Mouse (Mus musculus): ENCODE data around the gene Robo4. TPM values are rescaled to one million over a fixed set of nuclear protein-coding genes. Genes with fewer than 3 reads are reported as not detected.

Robo4 gene
- total RNA-seq (2021), result 1 to 10 TPM; 7.6 to 7.8 TPM

DNA sequence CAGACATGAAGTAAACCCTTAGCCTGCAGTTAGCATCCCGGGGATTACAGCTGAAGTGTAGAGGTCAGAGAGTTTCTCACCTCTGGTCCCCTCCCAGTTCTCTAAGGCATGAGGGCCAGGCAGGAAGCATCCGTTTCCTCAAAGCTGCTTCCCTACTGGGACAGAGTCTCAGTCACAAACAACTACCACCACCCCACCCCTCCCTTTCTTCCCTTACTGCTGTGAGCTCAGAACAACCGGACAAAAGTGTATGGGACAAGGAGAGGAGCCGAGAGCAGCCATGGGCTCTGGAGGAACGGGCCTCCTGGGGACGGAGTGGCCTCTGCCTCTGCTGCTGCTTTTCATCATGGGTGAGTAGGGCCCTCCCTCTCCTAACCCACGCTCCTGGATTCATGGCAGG lies at the start of gene Robo4:
TSS of gene Robo4 (plus strand) at position 96 of the 400 bp plus-strand sequence.
- intact Hi-C loops (cut with DNase I), result no loop called here

DNA sequence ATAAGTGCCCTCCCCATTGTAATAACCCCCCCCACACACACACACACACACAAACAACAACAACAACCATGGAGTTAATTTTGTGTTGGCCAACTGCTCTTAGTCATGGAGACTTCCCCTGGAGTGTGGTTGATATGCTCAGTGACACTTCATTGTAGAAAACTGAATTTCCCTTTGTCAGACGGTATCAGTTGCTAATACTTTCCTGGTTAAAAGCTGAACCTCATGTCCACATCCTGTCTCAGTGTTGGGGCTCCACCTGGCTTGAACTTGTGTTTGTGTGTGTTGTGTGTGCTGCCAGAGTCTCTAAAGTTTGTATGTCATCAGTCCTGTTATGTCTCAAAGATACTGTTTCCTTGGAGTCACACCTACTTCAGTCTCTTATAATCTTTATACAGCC lies 47.2 kb upstream of the Robo4 start:
- intact Hi-C loops (cut with DNase I), result no loop called here
- no peak for DNase-seq (ENCODE audit: low spot score in 2 of 2)

More for the DNA sequence above, at the start of gene Robo4:
- DNase-seq (ENCODE audit: low spot score in 2 of 2), result no peak

DNA sequence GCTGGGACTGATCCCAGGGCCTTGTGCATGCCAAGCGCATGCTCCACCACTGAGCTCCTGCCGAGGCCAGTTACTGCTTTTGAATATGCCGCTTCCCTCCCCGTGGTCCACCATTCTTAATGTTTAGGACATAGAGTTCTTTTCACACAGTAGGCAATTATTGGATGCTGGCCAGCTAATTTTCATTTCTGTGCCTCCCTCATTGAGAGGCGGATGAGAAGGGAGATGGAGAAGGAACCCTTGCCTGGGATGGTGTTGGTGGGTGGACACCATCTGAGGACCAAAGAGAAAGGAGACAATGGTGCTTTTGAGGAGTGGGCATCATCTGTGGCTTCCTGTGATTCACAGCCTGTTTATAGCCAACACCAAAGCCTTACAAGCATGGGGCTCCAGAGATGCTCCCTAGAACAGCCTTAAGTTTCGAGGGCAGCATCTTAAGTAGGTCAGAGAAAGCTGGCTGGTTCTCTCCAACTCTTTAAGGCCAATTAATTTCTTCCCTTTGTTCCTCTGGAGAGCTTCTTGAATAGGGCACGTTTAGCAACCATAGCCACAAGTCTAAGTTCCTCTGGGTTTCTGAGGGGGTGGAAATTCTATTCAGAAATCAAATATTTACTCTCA lies 42.9 kb upstream of the Robo4 start:
- no peak for DNase-seq (ENCODE audit: low spot score in 2 of 2)
- intact Hi-C loops (cut with DNase I), result no loop called here

DNA sequence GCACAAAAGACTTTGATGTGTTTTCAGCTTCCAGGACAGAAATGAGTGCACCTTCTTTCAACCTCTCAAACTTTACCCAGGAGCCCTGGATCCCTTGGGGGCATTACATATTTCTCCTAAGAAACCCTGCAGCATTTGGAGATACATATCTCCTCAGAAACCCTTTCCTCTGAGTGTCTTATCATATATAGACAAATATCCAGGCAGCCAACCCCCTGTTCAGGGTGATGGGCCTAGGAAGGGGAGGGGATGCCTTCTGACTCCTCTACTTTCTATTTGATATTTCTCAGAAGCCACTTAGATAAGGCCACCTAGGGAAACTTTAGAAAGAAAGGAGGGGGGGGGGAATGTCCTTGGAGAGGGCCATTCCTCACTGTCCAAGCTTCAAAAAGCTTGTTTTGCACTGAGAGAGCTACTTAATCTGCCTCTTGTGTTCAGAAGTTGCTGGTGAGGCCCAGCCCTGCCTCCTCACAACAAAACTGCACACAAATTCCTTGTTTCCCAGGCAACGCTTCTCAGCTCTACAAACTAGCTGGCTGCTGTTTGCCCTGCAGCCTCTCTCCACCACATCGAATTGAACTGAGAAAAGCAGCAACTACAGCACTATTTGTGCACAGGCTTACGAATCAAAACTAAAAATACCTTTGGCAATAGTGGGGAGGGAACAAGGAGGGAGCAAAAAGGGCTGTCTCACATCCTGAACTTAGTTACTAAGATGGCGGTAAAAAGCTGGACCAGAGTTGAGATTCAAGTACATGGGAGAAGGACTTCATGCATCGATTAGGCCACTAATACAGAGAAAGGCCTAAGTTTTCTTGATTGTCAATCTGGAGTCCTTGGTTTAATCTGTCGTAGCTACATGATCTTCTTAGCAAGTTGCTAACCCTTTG lies 42.1 kb upstream of the Robo4 start:
- peak; percentile 65 to 70 for DNase-seq (ENCODE audit: low spot score in 2 of 2)
- intact Hi-C loops (cut with DNase I), result no loop called here

DNA sequence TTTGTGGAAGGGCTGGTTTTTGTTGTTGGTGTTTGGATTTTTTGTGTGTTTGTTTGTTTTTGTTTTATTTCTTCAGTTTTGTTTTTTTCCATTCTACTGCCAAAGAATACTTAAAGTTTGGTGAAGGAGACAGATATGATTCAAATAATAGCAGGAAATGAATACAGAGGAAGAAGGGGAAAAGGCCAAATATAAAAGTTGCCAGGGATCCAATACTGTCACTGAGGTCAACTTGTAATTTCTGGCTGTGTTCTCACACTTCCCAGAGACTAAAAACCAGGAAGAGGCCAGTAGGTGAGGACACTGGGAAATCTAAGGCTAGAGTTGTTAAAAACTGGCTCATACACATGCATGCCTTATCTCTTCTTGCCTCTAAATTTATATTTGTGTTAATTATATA lies 39.6 kb upstream of the Robo4 start:
- intact Hi-C loops (cut with DNase I), result no loop called here
- DNase-seq (ENCODE audit: low spot score in 2 of 2), result no peak

DNA sequence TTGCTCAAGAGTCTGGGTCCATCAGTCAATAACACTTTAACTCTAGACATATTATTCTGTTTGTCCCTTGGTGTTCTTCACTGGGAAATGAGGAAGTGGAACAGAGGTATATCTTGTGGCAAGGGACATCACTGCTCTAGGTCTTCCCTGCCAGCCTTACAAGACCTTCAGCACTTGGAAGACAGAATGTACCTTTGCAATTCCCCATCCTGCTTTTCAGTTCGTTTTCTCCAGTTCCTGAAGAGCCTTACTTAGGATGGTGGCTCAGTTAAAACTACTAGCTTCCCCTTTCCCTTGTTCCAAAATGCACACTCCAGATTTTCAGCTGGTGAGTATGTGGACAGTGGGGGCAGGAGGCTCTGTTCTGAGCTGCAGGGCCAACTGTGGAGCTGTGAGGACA lies 38.8 kb upstream of the Robo4 start:
- intact Hi-C loops (cut with DNase I), result no loop called here
- DNase-seq (ENCODE audit: low spot score in 2 of 2), result no peak

DNA sequence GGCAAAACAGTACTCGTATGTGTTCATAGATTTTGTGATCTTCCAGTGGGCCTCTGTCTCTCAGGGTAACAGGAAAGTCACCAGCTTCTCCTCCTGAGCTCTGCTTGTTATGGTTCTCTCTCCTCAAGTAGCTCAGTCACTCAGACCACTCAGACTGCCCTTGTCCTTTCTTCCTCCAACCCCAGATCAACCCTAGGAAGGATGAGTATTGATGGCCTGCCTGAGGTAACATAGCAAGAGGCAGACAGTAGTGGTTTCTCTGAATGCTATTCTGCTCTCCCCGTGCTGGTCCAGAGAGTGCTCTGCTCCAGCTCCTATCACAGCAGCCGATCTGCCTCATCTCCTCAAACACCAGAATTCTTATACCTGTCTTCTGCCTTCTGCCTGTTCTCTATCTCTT lies 38.1 kb upstream of the Robo4 start:
- intact Hi-C loops (cut with DNase I), result no loop called here
- DNase-seq (ENCODE audit: low spot score in 2 of 2), result no peak

DNA sequence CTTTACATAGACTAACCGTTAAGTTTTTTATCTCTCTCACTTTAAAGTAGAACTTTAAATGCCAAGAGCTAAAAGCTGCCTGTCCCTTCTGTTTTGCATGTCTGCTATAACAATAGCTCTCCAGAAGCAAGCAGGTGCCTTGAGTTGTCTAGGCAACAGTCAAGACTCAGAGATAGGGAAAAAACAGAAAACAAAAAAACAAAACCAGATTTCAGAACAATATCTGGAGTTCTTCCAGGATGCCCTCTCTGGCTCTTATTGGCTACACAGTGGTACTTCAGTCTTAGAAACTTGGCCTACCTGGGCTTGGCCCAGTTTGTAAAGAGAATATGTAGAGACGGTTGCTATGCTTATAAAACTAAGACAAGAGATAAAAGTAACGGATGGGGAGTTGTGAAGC lies 37.3 kb upstream of the Robo4 start:
- DNase-seq (ENCODE audit: low spot score in 2 of 2), result no peak
- intact Hi-C loops (cut with DNase I), result no loop called here

DNA sequence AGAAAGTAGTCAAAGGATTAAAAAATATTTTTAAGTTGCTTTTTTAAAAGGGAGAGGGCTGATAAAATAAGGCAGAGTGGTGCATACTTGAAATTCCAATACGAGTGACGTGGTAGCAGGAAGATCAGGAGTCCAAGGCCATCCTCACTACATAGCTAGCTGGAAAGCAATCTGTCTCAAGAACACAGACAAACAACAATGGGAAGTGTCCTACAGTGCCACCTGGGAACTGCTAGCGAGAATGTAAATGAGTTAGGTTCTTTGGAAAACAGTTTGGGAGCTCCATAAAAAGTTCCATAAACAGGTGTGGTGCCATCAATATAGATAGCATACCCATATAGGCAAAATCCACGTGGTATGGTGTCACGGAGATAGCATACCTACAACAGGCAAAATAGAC lies 36.0 kb upstream of the Robo4 start:
- DNase-seq (ENCODE audit: low spot score in 2 of 2), result no peak
- intact Hi-C loops (cut with DNase I), result no loop called here

DNA sequence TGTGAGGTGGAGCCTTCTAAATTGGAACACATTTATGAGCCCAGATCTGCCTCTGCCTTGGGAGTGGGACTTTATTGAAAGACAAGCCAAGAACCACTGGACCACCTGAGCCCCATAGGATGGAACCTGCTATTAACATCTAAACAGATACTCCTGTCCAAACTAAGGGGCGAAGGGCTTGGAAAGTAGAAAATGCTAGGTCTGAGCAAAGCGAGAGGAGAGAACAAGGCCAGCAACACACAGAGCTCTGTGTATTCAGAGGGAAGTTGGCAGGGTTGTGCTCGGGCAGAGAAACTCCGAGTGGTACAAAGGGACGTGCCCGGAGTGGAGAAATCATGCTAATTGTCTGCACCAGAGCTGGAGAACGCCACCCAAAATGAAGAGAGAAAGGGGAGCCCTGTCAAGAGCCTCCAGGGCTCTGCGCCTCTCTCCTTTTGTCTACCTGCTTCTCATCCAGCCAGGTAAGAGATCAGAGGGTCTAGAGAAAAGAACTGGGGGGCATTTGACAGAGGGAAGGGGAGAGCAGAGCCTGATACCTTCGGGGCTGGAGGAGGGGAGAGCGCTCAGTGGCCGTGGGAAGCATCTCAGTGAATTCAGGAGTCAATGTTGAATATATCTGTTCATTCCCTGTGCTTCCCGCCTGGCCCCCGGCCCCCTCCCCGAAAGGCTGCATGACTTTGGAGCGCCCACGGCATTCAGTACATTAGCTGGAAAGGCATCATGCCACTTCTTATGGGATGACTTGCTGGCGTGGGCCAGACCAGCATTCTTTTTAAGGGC lies 34.2 kb upstream of the Robo4 start, which contains the start of gene Hepacam:
TSS of gene Hepacam (plus strand) at position 51 of the 780 bp plus-strand sequence.
- no peak for DNase-seq (ENCODE audit: low spot score in 2 of 2)
- intact Hi-C loops (cut with DNase I), result no loop called here

DNA sequence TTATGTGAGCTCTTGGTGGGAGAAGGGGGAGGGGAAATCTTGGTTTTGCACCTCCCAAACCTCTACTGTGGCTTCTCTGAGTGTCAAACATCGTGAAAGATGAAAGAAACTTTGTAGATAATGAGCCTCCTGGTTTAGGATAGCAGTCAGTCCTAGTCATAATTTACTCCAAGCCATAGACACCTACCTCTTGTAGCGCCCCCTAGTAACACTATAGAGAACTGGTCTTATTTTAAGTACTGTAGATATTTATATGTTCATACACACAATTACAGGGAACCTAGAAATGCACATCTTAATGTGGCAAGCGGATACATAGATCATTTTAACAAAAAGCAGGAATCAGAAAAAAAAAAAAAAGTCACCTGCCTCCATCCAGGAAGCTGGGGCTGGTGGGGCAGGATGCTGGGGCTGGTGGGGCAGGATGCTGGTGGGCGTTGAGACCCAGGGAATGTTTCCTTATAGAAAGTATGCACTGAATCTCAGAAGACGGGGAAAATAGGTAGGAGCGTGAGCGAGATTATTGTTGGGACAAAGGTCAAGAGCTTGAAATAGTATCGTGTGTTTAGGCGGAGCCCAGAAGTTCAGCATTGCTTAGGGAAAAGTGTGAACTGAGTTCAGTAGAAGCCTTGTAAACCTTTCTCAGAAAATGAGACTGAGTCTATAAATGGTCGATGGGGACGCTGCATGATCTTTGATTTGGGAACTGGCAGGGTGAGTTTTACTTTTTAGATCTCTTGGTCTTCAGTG lies 33.4 kb upstream of the Robo4 start:
- no peak for DNase-seq (ENCODE audit: low spot score in 2 of 2)
- intact Hi-C loops (cut with DNase I), result no loop called here

DNA sequence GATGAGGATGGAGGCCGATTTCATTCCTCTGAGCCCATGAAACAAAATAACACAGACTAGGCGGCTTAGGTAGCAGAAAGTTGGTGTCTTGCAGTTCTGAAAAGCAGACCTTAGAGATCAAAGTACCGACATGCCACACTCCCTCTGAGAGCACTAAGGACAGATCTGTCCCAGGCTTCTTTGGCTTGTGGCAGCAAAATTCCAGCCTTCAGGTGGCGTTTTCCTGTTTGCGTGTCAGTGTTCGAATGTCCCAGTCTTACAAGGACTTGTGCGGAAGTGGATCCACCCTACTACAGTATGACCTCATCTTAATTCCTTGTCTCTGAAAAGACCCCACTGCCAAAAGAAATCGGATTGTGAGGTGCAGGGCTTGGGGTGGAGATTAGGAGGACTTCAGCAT lies 32.8 kb upstream of the Robo4 start:
- intact Hi-C loops (cut with DNase I), result no loop called here
- DNase-seq (ENCODE audit: low spot score in 2 of 2), result no peak

DNA sequence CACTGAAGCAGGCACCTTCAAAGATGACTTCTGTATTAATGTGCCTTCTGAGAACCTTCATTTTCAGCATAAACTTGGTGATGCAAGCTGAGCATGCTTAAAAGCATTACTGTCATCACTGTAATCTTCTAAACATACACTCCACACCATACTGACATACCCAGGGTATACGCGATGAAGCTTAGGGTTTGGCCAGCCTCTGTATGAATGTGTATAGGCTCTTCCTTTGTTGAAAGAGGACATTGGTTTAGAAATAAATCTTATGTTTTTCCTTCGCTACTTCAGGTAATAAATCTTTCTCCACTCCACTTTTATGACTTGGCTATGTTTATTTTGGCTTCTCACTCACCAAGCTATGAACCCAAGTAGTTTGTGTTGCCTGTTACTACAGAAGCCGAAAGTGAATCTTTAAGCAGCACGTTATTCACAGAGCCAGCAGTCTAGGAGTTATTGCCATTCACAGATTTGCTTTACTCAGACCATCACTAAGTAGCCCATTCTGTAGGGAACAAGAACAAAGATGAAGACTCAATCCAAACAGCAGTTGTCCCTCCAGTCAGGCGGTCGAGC lies 30.4 kb upstream of the Robo4 start:
- DNase-seq (ENCODE audit: low spot score in 2 of 2), result no peak
- intact Hi-C loops (cut with DNase I), result no loop called here

DNA sequence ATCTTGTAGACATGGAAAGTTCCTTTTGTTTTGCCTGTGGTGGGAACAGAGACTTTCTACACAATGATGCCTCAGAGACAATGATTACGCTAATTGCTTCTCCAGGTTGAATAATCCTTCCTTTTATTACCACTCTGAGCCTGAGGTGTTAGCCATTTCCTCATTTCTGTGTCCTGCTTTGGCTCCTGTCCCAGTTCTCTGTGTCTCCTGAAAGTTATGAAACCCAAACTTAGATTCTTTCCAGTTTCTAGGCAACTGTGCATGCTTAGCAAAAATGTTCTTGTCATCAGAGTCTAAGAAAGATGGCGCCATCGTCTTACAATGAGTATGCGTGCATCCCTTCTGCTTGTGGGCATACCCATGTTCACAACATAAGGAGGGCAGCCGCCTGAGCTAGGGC lies 26.0 kb upstream of the Robo4 start:
- no peak for DNase-seq (ENCODE audit: low spot score in 2 of 2)
- intact Hi-C loops (cut with DNase I), result no loop called here

DNA sequence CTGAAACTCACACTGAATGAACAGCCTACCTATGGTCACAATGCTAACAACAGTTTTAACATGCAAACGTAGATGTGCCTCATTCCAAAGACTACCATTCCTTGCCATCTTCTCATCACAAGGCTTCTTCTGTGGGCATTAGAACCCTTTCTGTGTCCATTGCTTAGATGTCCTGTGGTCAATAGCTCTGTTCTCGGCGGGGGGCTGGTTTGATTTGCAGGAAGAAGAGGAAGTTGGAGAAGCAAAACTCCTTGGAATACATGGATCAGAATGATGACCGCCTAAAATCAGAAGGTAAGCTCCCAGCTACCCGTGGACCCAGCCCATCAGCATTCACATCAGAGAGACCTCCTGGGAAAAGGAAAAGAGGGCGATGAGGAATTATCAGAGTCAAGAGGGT lies 18.5 kb upstream of the Robo4 start:
- DNase-seq (ENCODE audit: low spot score in 2 of 2), result no peak
- intact Hi-C loops (cut with DNase I), result no loop called here

DNA sequence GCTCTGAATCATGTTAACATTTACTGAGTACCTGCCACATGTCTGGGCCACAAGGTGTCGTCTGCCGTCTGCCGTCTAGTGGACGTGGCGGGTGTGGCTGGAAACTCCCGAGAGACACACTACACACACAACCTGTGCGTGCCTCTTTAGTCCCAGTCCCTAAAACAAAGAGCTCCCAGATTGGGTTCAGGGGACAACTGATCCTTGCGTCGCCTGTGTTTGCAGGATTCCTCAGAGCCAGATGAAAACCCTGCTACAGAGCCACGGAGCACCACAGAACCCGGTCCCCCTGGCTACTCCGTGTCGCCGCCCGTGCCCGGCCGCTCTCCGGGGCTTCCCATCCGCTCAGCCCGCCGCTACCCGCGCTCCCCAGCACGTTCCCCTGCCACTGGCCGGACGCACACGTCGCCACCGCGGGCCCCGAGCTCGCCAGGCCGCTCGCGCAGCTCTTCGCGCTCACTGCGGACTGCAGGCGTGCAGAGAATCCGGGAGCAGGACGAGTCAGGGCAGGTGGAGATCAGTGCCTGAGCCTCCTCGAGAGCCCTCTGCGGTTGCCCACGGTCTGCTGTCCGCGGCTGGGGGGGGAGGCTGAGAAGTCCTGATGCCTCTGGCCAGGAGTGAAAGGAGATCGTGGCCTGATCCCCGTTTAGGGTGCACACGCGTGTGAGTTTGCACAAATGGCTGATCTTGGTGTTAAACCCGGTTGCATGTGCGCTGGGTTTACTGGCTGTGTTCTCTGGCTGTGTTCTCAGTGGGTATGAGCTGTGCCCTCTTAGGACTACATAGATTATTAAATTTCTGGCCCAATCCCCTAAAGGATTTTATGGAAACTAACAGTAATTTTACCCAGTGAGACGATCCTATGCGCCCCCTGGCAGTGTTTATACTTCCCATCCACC lies 17.2 kb upstream of the Robo4 start:
- intact Hi-C loops (cut with DNase I), result no loop called here
- DNase-seq (ENCODE audit: low spot score in 2 of 2), result peak in 1 of 2 experiments; percentile 32

DNA sequence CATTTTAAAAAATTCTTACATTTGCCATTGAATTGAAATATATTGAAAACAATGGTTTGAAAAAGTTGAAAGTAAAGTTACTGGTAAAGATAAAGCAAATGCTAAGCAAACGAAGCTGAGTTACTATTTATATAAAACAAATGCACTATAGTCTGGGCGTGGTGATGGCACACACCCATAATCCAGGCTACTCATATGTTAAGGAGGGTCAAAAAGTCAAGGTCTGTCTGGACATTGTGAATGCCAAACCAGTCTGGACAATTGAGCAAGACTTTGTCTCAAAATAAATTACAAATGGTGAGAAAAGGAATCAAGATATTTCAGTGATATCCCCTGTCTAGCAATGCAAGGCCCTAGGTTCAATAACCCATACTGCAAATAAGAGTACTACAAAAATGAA lies 10.8 kb upstream of the Robo4 start:
- no peak for DNase-seq (ENCODE audit: low spot score in 2 of 2)
- intact Hi-C loops (cut with DNase I), result no loop called here

DNA sequence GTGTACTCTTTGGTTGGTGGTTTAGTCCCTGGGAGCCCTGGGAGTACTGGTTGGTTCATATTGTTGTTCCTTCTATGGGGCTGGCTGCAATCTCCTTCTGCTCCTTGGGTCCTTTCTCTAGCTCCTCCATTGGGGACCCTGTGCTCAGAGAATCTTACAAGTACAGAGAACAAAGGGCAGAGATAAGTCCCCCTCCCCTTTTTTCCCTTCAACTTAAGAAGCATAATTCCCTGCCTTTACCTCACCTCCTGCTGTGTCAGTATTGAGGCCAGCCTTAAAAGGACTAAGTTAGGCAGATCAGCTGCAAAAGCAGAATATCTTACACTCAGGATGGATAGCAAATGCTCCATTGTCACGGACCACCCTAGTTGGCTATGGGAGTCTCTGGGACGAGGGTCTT lies 9.6 kb upstream of the Robo4 start:
- intact Hi-C loops (cut with DNase I), result no loop called here
- DNase-seq (ENCODE audit: low spot score in 2 of 2), result no peak
